Mouse (Mus musculus) bone marrow, adult 2 months (tissue): ENCODE results near the gene 1700061G19Rik.

Experiments used
- CTCF ChIP-seq: fragments of 200-500 bp; IDR thresholded peaks from 2 replicates; pipeline ENCODE4 v1.5.1; 2011; ENCODE audit warnings: low read length, control low read depth; ENCODE audit not compliant: control insufficient read depth, insufficient read depth
- POLR2A ChIP-seq: fragments of 200-500 bp; IDR thresholded peaks from 2 replicates; pipeline ENCODE4 v1.6.1; 2011; ENCODE audit warnings: low read depth, mild to moderate bottlenecking, control low read depth, low read length, borderline replicate concordance; ENCODE audit not compliant: control insufficient read depth

- TF ChIP-seq CTCF = no peak
- no peak for TF ChIP-seq POLR2A
Observed at GRCm38 (mm10) chr17:56829795-56830194, 45.5 kb upstream of the 1700061G19Rik start.
